Mouse (Mus musculus) heart, embryonic 16.5 days (tissue): ENCODE results near the gene Mtmr12. TPM values are rescaled to one million over a fixed set of nuclear protein-coding genes. Genes with fewer than 3 reads are reported as not detected.
A peak's percentile ranks its signal among the peaks of the same experiment; 100 is the strongest.
"Not testable (repeated sequence)": the region's sequence is repeated elsewhere in the genome, so short reads cannot be mapped to it uniquely, and the experiment has no call there.

Experiments
- ATAC-seq: fragments of 200-750 bp; cut with Nextera tagmentation; replicated peaks from 2 replicates; pipeline ENCODE4 v1.8.0; 2017; ENCODE audit warnings: moderate number of reproducible peaks; ENCODE audit not compliant: insufficient read depth, low FRiP score; ENCODE audit errors: extremely low read depth
- H3K27ac ChIP-seq: fragments of 300-500 bp; sonication (generic); 2 replicates; pipeline ENCODE4 v1.5.1; 2014; ENCODE audit warnings: mild to moderate bottlenecking, low read length, control low read depth, moderate library complexity
- H3K27me3 ChIP-seq: fragments of 300-500 bp; sonication (generic); 2 replicates; pipeline ENCODE4 v1.6.1; 2014; ENCODE audit warnings: low read length, mixed read lengths; ENCODE audit not compliant: control insufficient read depth, insufficient read depth
- H3K36me3 ChIP-seq: fragments of 300-500 bp; sonication (generic); 2 replicates; pipeline ENCODE4 v1.6.1; 2014; ENCODE audit not compliant: control insufficient read depth, insufficient read depth
- H3K4me1 ChIP-seq: fragments of 300-500 bp; sonication (generic); 2 replicates; pipeline ENCODE4 v1.6.1; 2014; ENCODE audit warnings: low read length, mixed read lengths; ENCODE audit not compliant: control insufficient read depth, insufficient read depth
- H3K4me2 ChIP-seq: fragments of 300-500 bp; sonication (generic); 2 replicates; pipeline ENCODE4 v1.6.1; 2014; ENCODE audit warnings: low read depth, mild to moderate bottlenecking, control low read depth, low read length
- H3K4me3 ChIP-seq: fragments of 300-500 bp; sonication (generic); 2 replicates; pipeline ENCODE4 v1.5.1; 2014; ENCODE audit warnings: mild to moderate bottlenecking, control low read depth, low read length
- H3K9ac ChIP-seq: fragments of 300-500 bp; sonication (generic); 2 replicates; pipeline ENCODE4 v1.6.1; 2014; ENCODE audit warnings: low read length, control low read depth
- H3K9me3 ChIP-seq: fragments of 300-500 bp; sonication (generic); replicated peaks from 2 replicates; pipeline ENCODE4 v1.6.1; 2016; ENCODE audit warnings: low read length; ENCODE audit not compliant: control insufficient read depth
- WGBS: fragments of 180-500 bp; shearing (Covaris S2); extraction: QIAGEN DNeasy Blood & Tissue Kit; methylation state at CpG from one replicate; pipeline ENCODE4 v1.1.7; 2014; 5-methylcytosine and 5-hydroxymethylcytosine counted together
- polyA plus RNA-seq: library from polyadenylated mRNA; unstranded; fragments of >200 nt; fragmentation: Nextera tagmentation; extraction: Ambion mirVana; gene quantifications from 2 replicates; pipeline ENCODE4 v1.2.1, GENCODE M21; 2015

The Mtmr12 gene
- polyA plus RNA-seq, 1 experiment from 2014 or later = 13.1 TPM

- Histone ChIP-seq H3K36me3 (no peaks in the 10 kb centered on the region), H3K27me3 (no peaks in the 10 kb centered on the region), H3K4me2 (peak overlapping the region; percentile 58; the same call in 1 of the 2 replicates), H3K4me3 (no peak overlapping the region), H3K9me3 (no peaks in the 10 kb centered on the region), H3K4me1 (peaks cover 24% of the 10 kb centered on the region), H3K9ac (peak overlapping the region; percentile 51; the same call in 1 of the 2 replicates), H3K27ac (no peak overlapping the region)
- WGBS = 79% methylated on average over 6 of the region's 6 CpGs
- ATAC-seq = no peak
Observed at GRCm38 (mm10) chr15:12197361-12197760, 7.5 kb upstream of the Mtmr12 start.

GRCm38 (mm10) chr15:12200021-12200420, 4.8 kb upstream of the Mtmr12 start:
- Histone ChIP-seq H3K4me2 (no peak overlapping the region), H3K27ac (no peak overlapping the region), H3K9me3 (no peaks in the 10 kb centered on the region), H3K9ac (no peak overlapping the region), H3K27me3 (no peaks in the 10 kb centered on the region), H3K36me3 (no peaks in the 10 kb centered on the region), H3K4me1 (peaks cover 15% of the 10 kb centered on the region), H3K4me3 (no peak overlapping the region)
- WGBS = 91% methylated on average over 7 of the region's 7 CpGs
- no peak for ATAC-seq

GRCm38 (mm10) chr15:12201856-12202255, 3.0 kb upstream of the Mtmr12 start:
- Histone ChIP-seq H3K4me2 (no peak overlapping the region), H3K36me3 (no peaks in the 10 kb centered on the region), H3K4me1 (peaks cover 20% of the 10 kb centered on the region), H3K9ac (no peak overlapping the region), H3K27ac (no peak overlapping the region), H3K4me3 (no peak overlapping the region), H3K27me3 (no peaks in the 10 kb centered on the region), H3K9me3 (no peaks in the 10 kb centered on the region)
- no peak for ATAC-seq

- H3K4me1 ChIP-seq = peaks cover 21% of the 10 kb centered on the region
- no peak overlapping the region for H3K9ac ChIP-seq
- H3K27me3 ChIP-seq = no peaks in the 10 kb centered on the region
- no peak for ATAC-seq
- WGBS = 88% methylated on average over 3 of the region's 3 CpGs
- no peak overlapping the region for H3K4me3 ChIP-seq
- H3K36me3 ChIP-seq = no peaks in the 10 kb centered on the region
- no peak overlapping the region for H3K4me2 ChIP-seq
- H3K27ac ChIP-seq = no peak overlapping the region
- H3K9me3 ChIP-seq = no peaks in the 10 kb centered on the region
Observed at GRCm38 (mm10) chr15:12202456-12202855, 2.4 kb upstream of the Mtmr12 start.

- not testable (repeated sequence) for H3K4me2 ChIP-seq, H3K27ac ChIP-seq, ATAC-seq, H3K9me3 ChIP-seq, H3K4me3 ChIP-seq, H3K9ac ChIP-seq, H3K27me3 ChIP-seq, H3K36me3 ChIP-seq
- WGBS = 91% methylated on average over 5 of the region's 5 CpGs
- peaks cover 21% of the 10 kb centered on the region for H3K4me1 ChIP-seq
Observed at GRCm38 (mm10) chr15:12203008-12203407, 1.8 kb upstream of the Mtmr12 start.

- peak overlapping the region; percentile 68 for H3K9ac ChIP-seq
- peak overlapping the region; percentile 63 for H3K4me3 ChIP-seq
- ATAC-seq = no peak
- 30% methylated on average over 10 of the region's 10 CpGs for WGBS
- H3K9me3 ChIP-seq = no peaks in the 10 kb centered on the region
- H3K4me2 ChIP-seq = peak overlapping the region; percentile 72
- no peaks in the 10 kb centered on the region for H3K36me3 ChIP-seq
- H3K27me3 ChIP-seq = no peaks in the 10 kb centered on the region
- peak overlapping the region; percentile 96 for H3K27ac ChIP-seq
- peaks cover 21% of the 10 kb centered on the region for H3K4me1 ChIP-seq
Observed at GRCm38 (mm10) chr15:12203512-12204318, 1.1 kb upstream of the Mtmr12 start.

GRCm38 (mm10) chr15:12205160-12205901, 503 bp downstream of the Mtmr12 start:
- H3K4me2 ChIP-seq = peak overlapping the region; percentile 75
- peak; percentile 68 for ATAC-seq
- H3K9me3 ChIP-seq = no peaks in the 10 kb centered on the region
- no peaks in the 10 kb centered on the region for H3K27me3 ChIP-seq
- no peaks in the 10 kb centered on the region for H3K36me3 ChIP-seq
- peak overlapping the region; percentile 87 for H3K27ac ChIP-seq
- H3K9ac ChIP-seq = peak overlapping the region; percentile 93
- H3K4me3 ChIP-seq = peak overlapping the region; percentile 69
- WGBS = 1% methylated on average over 71 of the region's 73 CpGs
- H3K4me1 ChIP-seq = peaks cover 21% of the 10 kb centered on the region

- H3K4me3 ChIP-seq = peak overlapping the region; percentile 69
- H3K9me3 ChIP-seq = no peaks in the 10 kb centered on the region
- H3K36me3 ChIP-seq = no peaks in the 10 kb centered on the region
- ATAC-seq = no peak
- 29% methylated on average over 14 of the region's 14 CpGs for WGBS
- peaks cover 21% of the 10 kb centered on the region for H3K4me1 ChIP-seq
- H3K27ac ChIP-seq = no peak overlapping the region
- peak overlapping the region; percentile 93 for H3K9ac ChIP-seq
- peak overlapping the region; percentile 75 for H3K4me2 ChIP-seq
- no peaks in the 10 kb centered on the region for H3K27me3 ChIP-seq
Observed at GRCm38 (mm10) chr15:12205902-12206645, 1.2 kb downstream of the Mtmr12 start.
